Mouse (Mus musculus) hindbrain, embryonic 11.5 days (tissue): ENCODE data around the gene Gm20388. TPM values are rescaled to one million over a fixed set of nuclear protein-coding genes. Genes with fewer than 3 reads are reported as not detected.

ENCODE experiments used
- ATAC-seq: fragments of 200-750 bp; cut with Nextera tagmentation; 2 replicates; pipeline ENCODE4 v1.8.0; 2017; ENCODE audit warnings: mild to moderate bottlenecking, moderate TSS enrichment, moderate library complexity; ENCODE audit not compliant: low FRiP score
- DNase-seq: peaks from one replicate; pipeline ENCODE4 v3.0.0-alpha.2; 2015; ENCODE audit warnings: low spot score
- H3K27ac ChIP-seq: fragments of 300-500 bp; sonication (generic); 2 replicates; pipeline ENCODE4 v1.5.1; 2014; ENCODE audit warnings: mild to moderate bottlenecking, low read depth, low read length
- H3K27me3 ChIP-seq: fragments of 300-500 bp; sonication (generic); 2 replicates; pipeline ENCODE4 v1.6.1; 2014; ENCODE audit warnings: mild to moderate bottlenecking, low read length, moderate library complexity, mixed read lengths; ENCODE audit not compliant: control insufficient read depth, insufficient read depth
- H3K36me3 ChIP-seq: fragments of 300-500 bp; sonication (generic); 2 replicates; pipeline ENCODE4 v1.6.1; 2014; ENCODE audit warnings: mild to moderate bottlenecking, low read length, moderate library complexity, mixed read lengths; ENCODE audit not compliant: control insufficient read depth, insufficient read depth
- H3K4me1 ChIP-seq: fragments of 300-500 bp; sonication (generic); replicated peaks from 2 replicates; pipeline ENCODE4 v1.6.1; 2014; ENCODE audit warnings: low read length, mixed read lengths; ENCODE audit not compliant: control insufficient read depth, insufficient read depth
- H3K4me2 ChIP-seq: fragments of 300-500 bp; sonication (generic); replicated peaks from 2 replicates; pipeline ENCODE4 v1.6.1; 2014; ENCODE audit warnings: mild to moderate bottlenecking, low read depth, low read length
- H3K4me3 ChIP-seq: fragments of 300-500 bp; sonication (generic); 2 replicates; pipeline ENCODE4 v1.5.1; 2014; ENCODE audit warnings: low read depth, low read length
- H3K9ac ChIP-seq: fragments of 300-500 bp; sonication (generic); 2 replicates; pipeline ENCODE4 v1.6.1; 2014; ENCODE audit warnings: low read depth, low read length
- H3K9me3 ChIP-seq: fragments of 300-500 bp; sonication (generic); 2 replicates; pipeline ENCODE4 v1.6.1; 2016; ENCODE audit warnings: low read length; ENCODE audit not compliant: control insufficient read depth
- WGBS: fragments of 180-500 bp; shearing (Covaris S2); extraction: QIAGEN DNeasy Blood & Tissue Kit; methylation state at CpG from one replicate; pipeline ENCODE4 v1.1.7; 2014; 5-methylcytosine and 5-hydroxymethylcytosine counted together
- polyA plus RNA-seq: library from polyadenylated mRNA; unstranded; fragments of >200 nt; fragmentation: Nextera tagmentation; extraction: Ambion mirVana; gene quantifications from 2 replicates; pipeline ENCODE4 v1.2.1, GENCODE M21; 2014

Gene Gm20388
- polyA plus RNA-seq, 1 experiment from 2014 or later = 11.8 TPM

DNA sequence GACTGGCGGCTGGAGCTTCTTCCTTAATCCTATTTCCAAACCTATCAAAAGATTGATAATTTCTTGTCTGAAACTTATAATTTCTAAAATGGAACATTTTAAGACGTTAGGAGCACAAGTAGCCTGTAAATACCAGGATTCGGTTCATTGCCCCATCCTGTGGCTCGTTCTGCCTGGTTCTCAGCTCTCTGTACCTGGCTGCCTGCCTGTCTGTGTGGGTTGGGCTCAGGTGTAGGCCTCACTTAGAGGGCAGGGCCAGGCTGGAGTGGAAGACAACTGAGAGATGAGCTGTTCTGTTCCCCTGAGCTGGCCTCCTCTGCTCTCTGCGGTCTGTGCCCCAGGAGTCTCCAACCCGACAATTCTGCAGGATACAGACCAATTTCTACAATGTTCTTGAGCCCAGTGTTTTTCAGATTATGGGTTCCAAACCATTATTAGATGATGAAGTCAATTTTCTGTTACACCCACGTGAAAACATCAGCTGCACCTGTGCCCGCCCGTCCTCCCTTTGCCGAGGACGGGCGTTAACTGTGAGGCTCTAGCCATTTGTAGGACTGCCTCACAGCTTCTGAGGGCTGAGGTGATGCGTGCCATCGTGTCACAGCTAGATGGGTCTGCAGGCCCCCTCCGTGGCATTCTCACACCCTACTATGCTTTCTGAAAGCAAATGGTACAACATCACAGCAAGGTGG is 4392.7 kb downstream of the Gm20388 start:
- Histone ChIP-seq H3K9me3 (no peaks in the 10 kb centered on the region), H3K9ac (no peak overlapping the region), H3K4me1 (no peaks in the 10 kb centered on the region), H3K27ac (no peak overlapping the region), H3K4me2 (no peak overlapping the region), H3K27me3 (no peaks in the 10 kb centered on the region), H3K36me3 (no peaks in the 10 kb centered on the region), H3K4me3 (no peak overlapping the region)
- no peak for ATAC-seq
- no peak for DNase-seq
- WGBS = 86% methylated on average over 15 of the region's 15 CpGs

GRCm38 (mm10) chr8:124304141-124304540 is 4393.5 kb downstream of the Gm20388 start:
- 66% methylated on average over 4 of the region's 4 CpGs for WGBS
- Histone ChIP-seq H3K36me3 (no peaks in the 10 kb centered on the region), H3K9me3 (no peaks in the 10 kb centered on the region), H3K9ac (no peak overlapping the region), H3K27ac (no peak overlapping the region), H3K4me1 (no peaks in the 10 kb centered on the region), H3K4me2 (no peak overlapping the region), H3K27me3 (no peaks in the 10 kb centered on the region), H3K4me3 (no peak overlapping the region)
- ATAC-seq (no peak), DNase-seq (no peak)

DNA sequence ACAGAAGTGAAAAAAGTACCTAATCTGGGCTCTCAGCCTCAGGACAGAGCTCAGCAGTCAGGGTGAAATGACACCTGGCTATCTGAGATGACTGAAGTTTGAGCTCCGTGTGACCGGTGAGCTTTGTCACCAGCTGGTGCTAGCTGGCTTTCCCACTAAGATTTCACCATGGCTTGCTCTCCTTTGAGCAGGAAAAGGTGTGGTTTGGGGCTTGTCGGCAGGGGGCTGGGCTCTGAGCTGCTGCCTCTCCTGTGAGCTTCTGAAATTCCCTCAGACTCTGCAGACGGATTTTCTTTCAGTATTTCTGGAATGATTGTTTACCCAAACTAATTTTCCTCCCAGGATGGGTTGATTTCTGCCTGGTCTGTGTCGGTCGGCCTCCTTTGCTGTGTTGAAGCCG is 4395.9 kb downstream of the Gm20388 start:
- Histone ChIP-seq H3K4me3 (no peak overlapping the region), H3K27ac (no peak overlapping the region), H3K4me2 (no peak overlapping the region), H3K4me1 (no peaks in the 10 kb centered on the region), H3K9me3 (no peaks in the 10 kb centered on the region), H3K9ac (no peak overlapping the region), H3K27me3 (no peaks in the 10 kb centered on the region), H3K36me3 (no peaks in the 10 kb centered on the region)
- DNase-seq (no peak), ATAC-seq (no peak)
- WGBS = 69% methylated on average over 7 of the region's 7 CpGs

DNA sequence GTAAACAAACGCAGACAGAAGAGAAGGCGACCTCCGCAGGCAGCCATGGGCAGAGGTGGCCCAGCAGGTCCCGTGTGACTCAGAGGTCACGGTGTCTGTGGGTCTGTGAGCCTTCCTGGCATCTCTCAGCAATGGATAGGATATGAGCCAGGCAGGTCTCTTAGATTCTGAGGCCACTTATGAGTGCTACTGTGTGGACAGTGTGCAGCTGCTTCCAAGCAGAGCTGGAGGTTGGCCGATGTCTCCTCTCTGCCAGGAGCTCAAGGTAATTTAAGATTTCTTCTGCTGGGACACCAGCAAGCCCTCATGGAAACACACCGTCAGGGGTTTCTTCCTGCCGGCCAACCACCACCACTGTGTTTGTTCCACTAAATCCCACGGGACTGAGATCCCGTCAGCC is 4397.1 kb downstream of the Gm20388 start:
- ATAC-seq = no peak
- Histone ChIP-seq H3K4me1 (no peaks in the 10 kb centered on the region), H3K36me3 (no peaks in the 10 kb centered on the region)

GRCm38 (mm10) chr8:124310509-124310908 is 4399.9 kb downstream of the Gm20388 start:
- H3K9me3 ChIP-seq = no peaks in the 10 kb centered on the region
- no peaks in the 10 kb centered on the region for H3K36me3 ChIP-seq
- no peak for DNase-seq
- ATAC-seq = no peak
- no peak overlapping the region for H3K27ac ChIP-seq
- H3K27me3 ChIP-seq = no peaks in the 10 kb centered on the region
- WGBS = 81% methylated on average over 13 of the region's 13 CpGs
- H3K4me1 ChIP-seq = no peaks in the 10 kb centered on the region
- no peak overlapping the region for H3K4me2 ChIP-seq
- H3K4me3 ChIP-seq = no peak overlapping the region
- H3K9ac ChIP-seq = no peak overlapping the region

More for the DNA sequence above, 4397.1 kb downstream of the Gm20388 start:
- DNase-seq = no peak
- no peak overlapping the region for H3K9ac ChIP-seq
- no peak overlapping the region for H3K27ac ChIP-seq
- no peaks in the 10 kb centered on the region for H3K9me3 ChIP-seq
- no peak overlapping the region for H3K4me2 ChIP-seq
- H3K27me3 ChIP-seq = no peaks in the 10 kb centered on the region
- WGBS = 90% methylated on average over 10 of the region's 10 CpGs
- no peak overlapping the region for H3K4me3 ChIP-seq

DNA sequence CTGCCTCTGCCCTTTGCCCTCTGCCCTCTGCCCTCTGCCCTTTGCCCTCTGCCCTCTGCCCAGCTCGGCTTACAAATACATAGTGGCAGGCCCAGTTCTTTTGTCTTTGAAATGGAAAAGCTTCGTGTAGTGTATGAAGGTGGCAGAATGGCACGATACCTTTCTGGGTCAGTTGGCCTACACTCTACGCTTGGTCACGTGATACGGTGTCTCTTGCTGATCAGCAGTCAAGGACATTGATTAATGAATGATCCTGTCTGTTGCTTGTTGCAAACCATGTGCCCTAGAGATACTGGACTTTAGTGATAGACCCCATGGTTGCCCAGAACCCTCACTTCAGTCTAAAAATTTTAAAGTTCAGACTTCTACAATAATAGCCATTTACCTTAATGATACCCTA is 4400.5 kb downstream of the Gm20388 start:
- Histone ChIP-seq H3K36me3 (no peaks in the 10 kb centered on the region), H3K4me3 (no peak overlapping the region)

DNA sequence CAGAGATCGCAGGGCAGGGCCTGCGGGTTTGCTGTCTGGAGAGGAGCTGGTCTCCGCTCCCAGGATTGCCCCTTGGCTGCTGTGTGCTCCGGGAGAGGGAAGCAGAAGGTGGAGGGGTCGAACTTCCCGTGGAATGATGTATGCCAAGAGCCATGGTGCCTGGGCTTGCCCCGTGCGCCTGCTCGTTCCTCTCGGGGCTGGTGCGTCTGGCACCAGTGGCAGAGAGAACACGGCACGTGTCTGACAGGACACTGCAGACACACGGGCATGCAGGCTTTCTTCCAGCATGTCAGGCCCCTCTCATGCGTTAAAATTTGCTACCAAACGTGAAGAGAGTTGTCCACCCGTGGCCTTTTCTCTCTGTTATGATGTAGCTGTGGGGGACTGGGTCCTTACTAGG is 4401.1 kb downstream of the Gm20388 start:
- ATAC-seq = no peak
- Histone ChIP-seq H3K4me2 (no peak overlapping the region), H3K4me1 (peaks cover 2% of the 10 kb centered on the region; the same call in 1 of the 2 replicates), H3K4me3 (no peak overlapping the region), H3K27me3 (no peaks in the 10 kb centered on the region), H3K9ac (no peak overlapping the region), H3K36me3 (no peaks in the 10 kb centered on the region), H3K27ac (no peak overlapping the region), H3K9me3 (no peaks in the 10 kb centered on the region)
- DNase-seq = no peak
- 94% methylated on average over 17 of the region's 17 CpGs for WGBS

More for the DNA sequence above, 4400.5 kb downstream of the Gm20388 start:
- no peaks in the 10 kb centered on the region for H3K27me3 ChIP-seq
- H3K4me1 ChIP-seq = no peaks in the 10 kb centered on the region
- no peak overlapping the region for H3K4me2 ChIP-seq
- 73% methylated on average over 6 of the region's 6 CpGs for WGBS
- no peak for ATAC-seq
- no peaks in the 10 kb centered on the region for H3K9me3 ChIP-seq
- no peak for DNase-seq
- no peak overlapping the region for H3K9ac ChIP-seq
- no peak overlapping the region for H3K27ac ChIP-seq

DNA sequence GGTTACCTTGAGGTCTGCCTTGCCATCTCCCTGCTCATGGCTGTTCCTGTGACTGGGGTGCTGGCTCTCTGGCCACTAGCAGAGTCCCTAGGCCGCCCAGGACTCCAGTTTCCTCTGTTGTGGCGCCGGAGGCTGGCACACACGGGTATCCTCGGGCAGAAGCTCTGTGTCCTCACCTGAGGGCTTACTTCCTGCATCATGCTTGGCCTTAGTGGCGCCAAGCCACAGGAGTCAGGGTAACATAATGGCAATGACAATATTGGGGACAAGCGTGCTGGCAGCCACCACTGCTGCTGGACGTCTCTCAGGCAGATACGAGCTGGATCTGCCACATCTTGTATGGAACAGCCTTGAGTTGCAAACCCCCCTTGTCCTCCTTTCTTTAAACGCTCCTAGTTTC is 4401.6 kb downstream of the Gm20388 start:
- no peak overlapping the region for H3K4me2 ChIP-seq
- WGBS = 97% methylated on average over 10 of the region's 10 CpGs
- H3K9me3 ChIP-seq = no peaks in the 10 kb centered on the region
- no peak overlapping the region for H3K9ac ChIP-seq
- no peak for DNase-seq
- no peaks in the 10 kb centered on the region for H3K36me3 ChIP-seq
- no peak for ATAC-seq
- no peak overlapping the region for H3K4me3 ChIP-seq
- peaks cover 2% of the 10 kb centered on the region; the same call in 1 of the 2 replicates for H3K4me1 ChIP-seq
- no peaks in the 10 kb centered on the region for H3K27me3 ChIP-seq
- no peak overlapping the region for H3K27ac ChIP-seq

- DNase-seq (peak; percentile 70), ATAC-seq (peak; percentile 35)
- no peak overlapping the region for H3K4me3 ChIP-seq
- H3K4me2 ChIP-seq = no peak overlapping the region
- WGBS = 37% methylated on average over 10 of the region's 10 CpGs
- H3K9ac ChIP-seq = no peak overlapping the region
- peaks cover 2% of the 10 kb centered on the region; the same call in 1 of the 2 replicates for H3K4me1 ChIP-seq
- no peaks in the 10 kb centered on the region for H3K36me3 ChIP-seq
- H3K27ac ChIP-seq = peak overlapping the region; percentile 27
- no peaks in the 10 kb centered on the region for H3K9me3 ChIP-seq
- no peaks in the 10 kb centered on the region for H3K27me3 ChIP-seq
Measured at GRCm38 (mm10) chr8:124314803-124315202, 4404.2 kb downstream of the Gm20388 start.
